Mouse (Mus musculus): ENCODE data around the gene Eid2.

GRCm38 (mm10) chr7:28290165-28290564, 22.5 kb downstream of the Eid2 start:
- TF ChIP-seq POLR2A (IDR thresholded peaks at IDR 0.05; ENCODE audit: low read depth, low read length) (no peak), CTCF (IDR thresholded peaks at IDR 0.05; ENCODE audit: extremely low read depth, insufficient read depth, insufficient read length, insufficient replicate concordance) (no peak)
